Mouse (Mus musculus): ENCODE measurements around the gene Fancc.

DNA sequence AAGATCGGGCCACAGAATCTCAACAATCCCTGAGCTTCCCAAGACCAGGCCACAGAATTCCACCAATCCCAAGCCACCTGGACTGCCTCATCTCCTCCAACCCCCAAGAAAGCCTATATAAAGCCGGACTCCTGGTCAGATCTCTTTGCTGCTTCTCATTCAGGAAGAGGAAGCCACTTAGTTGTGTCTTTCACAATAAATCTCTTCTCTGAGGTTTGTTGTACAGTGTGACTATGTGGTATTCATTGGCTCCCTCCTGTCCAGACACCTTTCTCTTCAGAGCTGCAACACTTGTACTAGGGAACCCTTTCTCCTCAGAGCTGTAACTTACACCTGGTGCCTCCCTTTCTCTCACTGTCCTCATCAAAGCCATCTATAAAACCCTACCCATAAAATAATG lies 92.4 kb downstream of the Fancc start:
- TF ChIP-seq CTCF (IDR thresholded peaks at IDR 0.05; ENCODE audit: low read depth, low read length) (no peak), POLR2A (IDR thresholded peaks at IDR 0.05; ENCODE audit: extremely low read depth, insufficient read depth, low read length) (no peak)
